Mouse (Mus musculus): Measurements from ENCODE around the gene Zranb2. TPM values are rescaled to one million over a fixed set of nuclear protein-coding genes. Genes with fewer than 3 reads are reported as not detected.

Gene Zranb2
- polyA plus RNA-seq, 1 experiment from 2014 or later = 141 TPM

DNA sequence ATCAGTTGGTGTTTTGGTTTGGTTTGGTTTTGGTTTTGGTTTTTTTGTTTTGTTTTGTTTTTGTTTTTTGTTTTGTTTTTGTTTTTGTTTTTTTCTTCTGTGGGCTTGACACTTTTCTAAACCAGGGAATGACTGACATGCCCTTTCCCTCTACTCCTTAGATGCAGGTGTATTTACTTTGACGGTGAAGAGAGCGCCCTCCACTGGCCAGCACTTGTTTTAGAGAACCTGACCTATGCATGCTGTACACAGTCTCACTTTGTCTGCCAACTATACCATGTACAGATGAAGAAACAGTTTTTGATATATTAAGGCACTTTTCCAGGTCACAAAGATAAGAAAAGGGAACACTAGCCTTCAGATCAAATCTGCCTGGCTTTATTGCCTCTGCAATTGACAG is 47.8 kb downstream of the Zranb2 start:
- no peaks in the 10 kb centered on the region for H3K9me3 ChIP-seq (replicated peaks)
- H3K36me3 ChIP-seq (ENCODE audit: poor library complexity, severe bottlenecking) = no peaks in the 10 kb centered on the region
- 6% methylated on average over 2 of the region's 2 CpGs for WGBS
- ATAC-seq = no peak
- H3K4me2 ChIP-seq = no peak overlapping the region
- no peak overlapping the region for H3K9ac ChIP-seq
- no peak overlapping the region for H3K4me3 ChIP-seq
- no peaks in the 10 kb centered on the region for H3K27me3 ChIP-seq
- H3K27ac ChIP-seq = no peak overlapping the region
- H3K4me1 ChIP-seq = peaks cover 6% of the 10 kb centered on the region; the same call in 1 of the 2 replicates

GRCm38 (mm10) chr3:157582626-157583405 is 48.9 kb downstream of the Zranb2 start:
- Histone ChIP-seq H3K27ac (no peak overlapping the region), H3K36me3 (ENCODE audit: poor library complexity, severe bottlenecking) (no peaks in the 10 kb centered on the region), H3K27me3 (no peaks in the 10 kb centered on the region), H3K9me3 (replicated peaks) (no peaks in the 10 kb centered on the region), H3K9ac (no peak overlapping the region), H3K4me3 (no peak overlapping the region), H3K4me2 (no peak overlapping the region), H3K4me1 (peaks cover 6% of the 10 kb centered on the region; the same call in 1 of the 2 replicates)
- no peak for ATAC-seq
- WGBS = 34% methylated on average over 5 of the region's 5 CpGs

DNA sequence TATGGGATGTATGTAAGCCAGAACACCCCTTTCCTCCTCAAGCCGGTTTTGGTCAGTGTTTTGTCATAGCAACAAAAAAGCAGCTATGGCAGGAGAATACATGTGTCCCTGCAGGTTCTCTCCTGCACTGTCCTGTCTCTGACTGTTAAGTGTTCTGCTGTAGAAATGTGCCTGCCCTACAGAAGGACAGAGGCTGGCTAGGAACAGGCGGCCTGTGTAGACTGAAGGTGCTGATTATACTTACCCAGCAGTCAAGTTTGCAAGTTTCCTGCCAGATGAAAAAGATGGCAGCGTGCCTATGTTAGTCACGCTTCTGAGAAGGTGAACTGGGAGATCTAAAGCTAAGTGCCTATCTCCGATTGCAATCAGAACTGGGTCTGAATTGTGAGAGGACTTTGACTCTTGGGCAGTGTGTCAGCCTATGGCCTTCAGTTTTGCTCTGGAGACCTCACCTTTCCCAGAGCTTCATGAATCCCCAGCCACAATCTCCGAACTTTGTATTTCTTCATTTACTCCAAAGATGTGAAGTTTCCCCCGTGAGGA is 63.9 kb downstream of the Zranb2 start:
- Histone ChIP-seq H3K4me3 (no peak overlapping the region), H3K4me1 (no peaks in the 10 kb centered on the region), H3K4me2 (no peak overlapping the region), H3K36me3 (ENCODE audit: poor library complexity, severe bottlenecking) (no peaks in the 10 kb centered on the region), H3K9me3 (replicated peaks) (no peaks in the 10 kb centered on the region), H3K9ac (no peak overlapping the region), H3K27me3 (no peaks in the 10 kb centered on the region), H3K27ac (no peak overlapping the region)
- 82% methylated on average over 7 of the region's 7 CpGs for WGBS
- no peak for ATAC-seq

MicroRNA genes within 50 kb of the gene (microRNA counts, 519-probe panel; counts per million panel counts)
- microRNA mmu-miR-186 = 177 counts per million, percentile 53 among the panel's probes with 10 or more counts

Small RNAs within 50 kb of the gene (microRNA-seq; reads per million reads assigned to microRNA genes)
- 670 reads per million, percentile 75 among the genes with 10 or more reads in this experiment for gene Mir186

Other genes starting within 250 kb of the Zranb2 start
- gene Ptger3, start 32.7 kb downstream of the Zranb2 start, polyA plus RNA-seq (2015; fragmentation: Nextera tagmentation; extraction: Ambion mirVana) = 0.93 and 1.1 TPM in 2 replicates